Mouse (Mus musculus): ENCODE measurements around the gene Ppil3. TPM values are rescaled to one million over a fixed set of nuclear protein-coding genes. Genes with fewer than 3 reads are reported as not detected.

Ppil3 gene
- polyA plus RNA-seq, 2 experiments: 18.6 to 29.8 TPM

DNA sequence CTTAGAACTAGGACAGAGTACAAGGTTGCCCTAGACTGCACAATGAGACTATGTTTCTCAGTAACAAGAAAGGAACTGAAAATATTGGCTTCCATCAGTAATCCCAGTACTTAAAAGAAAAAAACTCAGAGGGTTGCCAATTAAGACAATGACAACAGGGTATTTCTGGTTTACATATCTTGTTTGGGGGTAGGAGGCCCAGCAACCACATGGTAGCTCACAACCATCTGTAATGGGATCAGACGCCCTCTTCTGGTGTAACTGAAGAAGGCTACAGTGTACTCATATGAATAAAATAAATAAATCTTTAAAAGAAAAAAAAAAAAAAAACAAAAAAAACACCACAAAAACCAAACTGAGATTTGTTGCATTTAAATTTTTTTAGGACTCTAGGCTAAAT is 29.8 kb downstream of the Ppil3 start:
- no peak overlapping the region for H3K9ac ChIP-seq (replicated peaks)
- ATAC-seq (ENCODE audit: insufficient read depth): no peak
- H3K4me3 ChIP-seq (ENCODE audit: insufficient read depth in 1 of 2, low read depth in 2 of 2, low read length in 2 of 2): no peak overlapping the region
- H3K4me2 ChIP-seq (ENCODE audit: low read depth): no peak overlapping the region
- no peaks in the 10 kb centered on the region for H3K27me3 ChIP-seq (ENCODE audit: control insufficient read depth, insufficient read depth, low read length)
- TF ChIP-seq EP300 (IDR thresholded peaks at IDR 0.05; ENCODE audit: low read depth): no peak
- TF ChIP-seq CTCF (IDR thresholded peaks at IDR 0.05; ENCODE audit: low read depth): peak; percentile 38; the same call in 1 of the 2 replicates
- no peak overlapping the region for H3K27ac ChIP-seq
- peaks cover 94% of the 10 kb centered on the region for H3K36me3 ChIP-seq (replicated peaks; ENCODE audit: control insufficient read depth, insufficient read depth, low read depth)
- WGBS (ENCODE audit: insufficient replicate concordance): 24% methylated on average over 1 of the region's 1 CpGs
- H3K4me1 ChIP-seq (replicated peaks; ENCODE audit: control insufficient read depth in 2 of 2, insufficient read depth in 2 of 2, low read length in 1 of 2): no peaks in the 10 kb centered on the region
- no peak for DNase-seq (ENCODE audit: low read depth in 3 of 3, low spot score in 3 of 3)
- H3K9me3 ChIP-seq (ENCODE audit: control insufficient read depth, low read length): no peaks in the 10 kb centered on the region

- Histone ChIP-seq H3K9ac (replicated peaks) (no peak overlapping the region), H3K27ac (no peak overlapping the region), H3K4me3 (ENCODE audit: insufficient read depth in 1 of 2, low read depth in 2 of 2, low read length in 2 of 2) (no peak overlapping the region), H3K27me3 (ENCODE audit: control insufficient read depth, insufficient read depth, low read length) (no peaks in the 10 kb centered on the region), H3K4me1 (replicated peaks; ENCODE audit: control insufficient read depth in 2 of 2, insufficient read depth in 2 of 2, low read length in 1 of 2) (no peaks in the 10 kb centered on the region), H3K9me3 (ENCODE audit: control insufficient read depth, low read length) (no peaks in the 10 kb centered on the region), H3K36me3 (replicated peaks; ENCODE audit: control insufficient read depth, insufficient read depth, low read depth) (peaks cover 67% of the 10 kb centered on the region), H3K4me2 (ENCODE audit: low read depth) (no peak overlapping the region)
- no peak for DNase-seq (ENCODE audit: low read depth in 3 of 3, low spot score in 3 of 3)
- no peak for TF ChIP-seq CTCF (IDR thresholded peaks at IDR 0.05; ENCODE audit: low read depth)
- TF ChIP-seq EP300 (IDR thresholded peaks at IDR 0.05; ENCODE audit: low read depth): no peak
- no peak for ATAC-seq (ENCODE audit: insufficient read depth)
- 90% methylated on average over 7 of the region's 7 CpGs for WGBS (ENCODE audit: insufficient replicate concordance)
These were observed 34.5 kb downstream of the Ppil3 start for GRCm38 (mm10) chr1:58410776-58411175.

- WGBS (ENCODE audit: insufficient replicate concordance): 72% methylated on average over 3 of the region's 3 CpGs
- H3K4me2 ChIP-seq (ENCODE audit: low read depth): no peak overlapping the region
- H3K9ac ChIP-seq (replicated peaks): no peak overlapping the region
- no peaks in the 10 kb centered on the region for H3K9me3 ChIP-seq (ENCODE audit: control insufficient read depth, low read length)
- H3K36me3 ChIP-seq (replicated peaks; ENCODE audit: control insufficient read depth, insufficient read depth, low read depth): peaks cover 66% of the 10 kb centered on the region
- no peaks in the 10 kb centered on the region for H3K4me1 ChIP-seq (replicated peaks; ENCODE audit: control insufficient read depth in 2 of 2, insufficient read depth in 2 of 2, low read length in 1 of 2)
- DNase-seq (ENCODE audit: low read depth in 3 of 3, low spot score in 3 of 3) (no peak), ATAC-seq (ENCODE audit: insufficient read depth) (no peak)
- TF ChIP-seq EP300 (IDR thresholded peaks at IDR 0.05; ENCODE audit: low read depth) (no peak), CTCF (IDR thresholded peaks at IDR 0.05; ENCODE audit: low read depth) (no peak)
- no peak overlapping the region for H3K4me3 ChIP-seq (ENCODE audit: insufficient read depth in 1 of 2, low read depth in 2 of 2, low read length in 2 of 2)
- no peaks in the 10 kb centered on the region for H3K27me3 ChIP-seq (ENCODE audit: control insufficient read depth, insufficient read depth, low read length)
- H3K27ac ChIP-seq: no peak overlapping the region
These were observed 35.1 kb downstream of the Ppil3 start for GRCm38 (mm10) chr1:58410198-58410588.

DNA sequence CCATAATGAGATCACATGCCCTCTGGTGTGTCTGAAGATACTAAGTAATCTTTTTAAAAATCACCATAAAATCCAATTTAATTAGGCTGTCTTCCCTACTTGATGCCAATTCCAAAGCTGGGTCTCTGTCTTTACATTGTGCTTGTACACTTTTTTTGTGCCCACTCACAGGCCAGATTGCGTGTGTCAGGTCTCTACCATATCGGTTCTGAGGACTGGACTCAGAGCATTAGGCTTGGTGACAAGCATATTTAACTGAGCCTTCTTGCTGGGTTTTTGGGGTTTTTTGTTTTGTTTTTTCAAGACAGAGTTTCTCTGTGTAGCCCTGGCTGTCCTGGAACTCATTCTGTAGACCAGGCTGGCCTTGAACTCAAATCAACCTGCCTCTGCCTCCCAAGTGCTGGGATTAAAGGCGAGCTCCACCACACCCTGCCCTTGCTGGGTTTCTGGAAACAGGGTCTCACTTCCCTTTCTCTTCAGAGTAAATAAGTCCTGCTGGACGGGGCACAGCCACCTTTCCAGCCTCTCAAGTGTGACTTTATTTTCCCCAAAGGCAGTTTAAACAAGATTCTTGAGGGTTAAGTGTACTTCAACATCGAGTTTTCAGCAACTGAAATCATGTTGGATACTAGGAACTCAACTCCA is 35.6 kb downstream of the Ppil3 start:
- Histone ChIP-seq H3K9ac (replicated peaks) (no peak overlapping the region), H3K36me3 (replicated peaks; ENCODE audit: control insufficient read depth, insufficient read depth, low read depth) (peaks cover 64% of the 10 kb centered on the region), H3K4me2 (ENCODE audit: low read depth) (no peak overlapping the region), H3K27ac (no peak overlapping the region), H3K4me1 (replicated peaks; ENCODE audit: control insufficient read depth in 2 of 2, insufficient read depth in 2 of 2, low read length in 1 of 2) (no peaks in the 10 kb centered on the region), H3K4me3 (ENCODE audit: insufficient read depth in 1 of 2, low read depth in 2 of 2, low read length in 2 of 2) (no peak overlapping the region), H3K9me3 (ENCODE audit: control insufficient read depth, low read length) (no peaks in the 10 kb centered on the region), H3K27me3 (ENCODE audit: control insufficient read depth, insufficient read depth, low read length) (no peaks in the 10 kb centered on the region)
- WGBS (ENCODE audit: insufficient replicate concordance): 69% methylated on average over 5 of the region's 5 CpGs
- ATAC-seq (ENCODE audit: insufficient read depth): no peak
- TF ChIP-seq EP300 (IDR thresholded peaks at IDR 0.05; ENCODE audit: low read depth) (no peak), CTCF (IDR thresholded peaks at IDR 0.05; ENCODE audit: low read depth) (no peak)
- no peak for DNase-seq (ENCODE audit: low read depth in 3 of 3, low spot score in 3 of 3)

DNA sequence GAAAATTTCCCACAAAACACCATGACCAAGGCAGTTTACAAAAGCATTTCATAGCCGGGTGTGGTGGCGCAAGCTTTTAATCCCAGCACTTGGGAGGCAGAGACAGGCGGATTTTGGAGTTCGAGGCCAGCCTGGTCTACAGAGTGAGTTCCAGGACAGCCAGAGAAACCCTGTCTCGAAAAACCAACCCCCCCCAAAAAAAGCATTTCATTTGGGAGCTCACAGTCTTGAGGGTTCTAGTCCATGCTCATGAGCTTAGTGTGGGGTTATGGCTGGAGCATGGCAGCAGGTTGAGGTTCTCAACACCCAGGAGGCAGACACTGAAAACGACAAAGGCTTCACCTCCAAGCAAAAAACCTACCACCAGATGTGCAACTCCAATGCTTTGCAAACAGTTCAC is 37.1 kb downstream of the Ppil3 start:
- Histone ChIP-seq H3K27ac (no peak overlapping the region), H3K9ac (replicated peaks) (no peak overlapping the region), H3K9me3 (ENCODE audit: control insufficient read depth, low read length) (no peaks in the 10 kb centered on the region), H3K4me1 (replicated peaks; ENCODE audit: control insufficient read depth in 2 of 2, insufficient read depth in 2 of 2, low read length in 1 of 2) (no peaks in the 10 kb centered on the region), H3K4me3 (ENCODE audit: insufficient read depth in 1 of 2, low read depth in 2 of 2, low read length in 2 of 2) (no peak overlapping the region), H3K27me3 (ENCODE audit: control insufficient read depth, insufficient read depth, low read length) (no peaks in the 10 kb centered on the region), H3K4me2 (ENCODE audit: low read depth) (no peak overlapping the region), H3K36me3 (replicated peaks; ENCODE audit: control insufficient read depth, insufficient read depth, low read depth) (peaks cover 62% of the 10 kb centered on the region)
- no peak for ATAC-seq (ENCODE audit: insufficient read depth)
- DNase-seq (ENCODE audit: low read depth in 3 of 3, low spot score in 3 of 3): no peak
- TF ChIP-seq EP300 (IDR thresholded peaks at IDR 0.05; ENCODE audit: low read depth) (no peak), CTCF (IDR thresholded peaks at IDR 0.05; ENCODE audit: low read depth) (no peak)
- 70% methylated on average over 6 of the region's 6 CpGs for WGBS (ENCODE audit: insufficient replicate concordance)
